Mouse (Mus musculus): ENCODE measurements around the gene BC107364. TPM values are rescaled to one million over a fixed set of nuclear protein-coding genes. Genes with fewer than 3 reads are reported as not detected.

BC107364 gene
- polyA plus RNA-seq, 1 experiment, result 4.6 TPM

DNA sequence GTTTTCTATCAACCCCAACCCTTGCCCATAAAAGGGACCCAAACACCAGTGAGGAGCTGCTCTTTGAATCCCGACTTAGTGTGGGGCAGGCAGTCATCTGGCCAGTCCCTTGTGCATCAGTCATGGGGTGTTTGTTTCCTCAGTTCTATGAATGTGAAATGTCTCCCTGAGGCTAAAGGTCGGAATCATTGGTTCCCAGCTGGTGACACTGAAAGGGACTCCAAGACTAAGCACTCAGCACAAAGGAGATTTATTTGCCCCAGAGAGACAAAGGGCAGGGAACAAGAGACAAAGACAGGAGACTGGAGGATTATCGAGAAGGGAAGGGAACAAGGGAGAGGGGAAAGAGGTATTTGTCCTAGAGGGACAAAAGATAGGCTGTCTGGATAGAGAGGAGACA is 19.9 kb downstream of the BC107364 start:
- TF ChIP-seq CTCF (IDR thresholded peaks at IDR 0.05; ENCODE audit: low read depth, low read length) (no peak), EP300 (IDR thresholded peaks at IDR 0.05; ENCODE audit: insufficient read depth, low read depth, low read length) (no peak), POLR2A (IDR thresholded peaks at IDR 0.05; ENCODE audit: insufficient read depth, low read length) (no peak)
- H3K27me3 ChIP-seq (ENCODE audit: control insufficient read depth, insufficient read depth, low read length, poor library complexity, severe bottlenecking), result no peaks in the 10 kb centered on the region
- no peaks in the 10 kb centered on the region for H3K36me3 ChIP-seq (ENCODE audit: control insufficient read depth, insufficient read depth, low read length, poor library complexity, severe bottlenecking)
- no peaks in the 10 kb centered on the region for H3K4me1 ChIP-seq (ENCODE audit: control insufficient read depth, insufficient read depth, low read length)
- H3K27ac ChIP-seq (ENCODE audit: insufficient read depth, low read length), result no peak overlapping the region
- H3K9ac ChIP-seq (ENCODE audit: low read depth, poor library complexity, severe bottlenecking), result no peak overlapping the region
- no peak overlapping the region for H3K4me3 ChIP-seq (ENCODE audit: low read depth, low read length)
- H3K9me3 ChIP-seq (replicated peaks; ENCODE audit: control insufficient read depth, insufficient read depth, low read length, poor library complexity, severe bottlenecking), result no peaks in the 10 kb centered on the region

DNA sequence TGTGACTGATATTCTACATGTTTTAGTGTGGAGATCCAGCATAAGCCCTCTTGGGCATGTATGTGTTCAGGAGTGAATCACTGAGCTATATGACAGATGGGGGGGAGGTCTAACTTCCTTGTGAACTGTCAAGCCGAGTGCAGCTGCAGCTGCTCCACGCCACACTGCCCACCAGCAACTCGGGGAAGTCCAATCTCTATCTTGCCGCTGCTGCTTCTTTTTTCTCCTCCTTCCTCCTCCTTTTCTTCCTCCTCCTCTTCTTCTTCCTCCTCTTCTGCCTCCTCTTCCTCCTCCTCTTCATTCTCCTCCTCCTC is 22.3 kb downstream of the BC107364 start:
- no peaks in the 10 kb centered on the region for H3K9me3 ChIP-seq (replicated peaks; ENCODE audit: control insufficient read depth, insufficient read depth, low read length, poor library complexity, severe bottlenecking)
- no peaks in the 10 kb centered on the region for H3K27me3 ChIP-seq (ENCODE audit: control insufficient read depth, insufficient read depth, low read length, poor library complexity, severe bottlenecking)
- H3K4me1 ChIP-seq (ENCODE audit: control insufficient read depth, insufficient read depth, low read length), result peaks cover under 1% of the 10 kb centered on the region
- no peak overlapping the region for H3K27ac ChIP-seq (ENCODE audit: insufficient read depth, low read length)
- no peak overlapping the region for H3K4me3 ChIP-seq (ENCODE audit: low read depth, low read length)
- TF ChIP-seq CTCF (IDR thresholded peaks at IDR 0.05; ENCODE audit: low read depth, low read length) (no peak), EP300 (IDR thresholded peaks at IDR 0.05; ENCODE audit: insufficient read depth, low read depth, low read length) (no peak), POLR2A (IDR thresholded peaks at IDR 0.05; ENCODE audit: insufficient read depth, low read length) (no peak)
- no peak overlapping the region for H3K9ac ChIP-seq (ENCODE audit: low read depth, poor library complexity, severe bottlenecking)
- no peaks in the 10 kb centered on the region for H3K36me3 ChIP-seq (ENCODE audit: control insufficient read depth, insufficient read depth, low read length, poor library complexity, severe bottlenecking)

DNA sequence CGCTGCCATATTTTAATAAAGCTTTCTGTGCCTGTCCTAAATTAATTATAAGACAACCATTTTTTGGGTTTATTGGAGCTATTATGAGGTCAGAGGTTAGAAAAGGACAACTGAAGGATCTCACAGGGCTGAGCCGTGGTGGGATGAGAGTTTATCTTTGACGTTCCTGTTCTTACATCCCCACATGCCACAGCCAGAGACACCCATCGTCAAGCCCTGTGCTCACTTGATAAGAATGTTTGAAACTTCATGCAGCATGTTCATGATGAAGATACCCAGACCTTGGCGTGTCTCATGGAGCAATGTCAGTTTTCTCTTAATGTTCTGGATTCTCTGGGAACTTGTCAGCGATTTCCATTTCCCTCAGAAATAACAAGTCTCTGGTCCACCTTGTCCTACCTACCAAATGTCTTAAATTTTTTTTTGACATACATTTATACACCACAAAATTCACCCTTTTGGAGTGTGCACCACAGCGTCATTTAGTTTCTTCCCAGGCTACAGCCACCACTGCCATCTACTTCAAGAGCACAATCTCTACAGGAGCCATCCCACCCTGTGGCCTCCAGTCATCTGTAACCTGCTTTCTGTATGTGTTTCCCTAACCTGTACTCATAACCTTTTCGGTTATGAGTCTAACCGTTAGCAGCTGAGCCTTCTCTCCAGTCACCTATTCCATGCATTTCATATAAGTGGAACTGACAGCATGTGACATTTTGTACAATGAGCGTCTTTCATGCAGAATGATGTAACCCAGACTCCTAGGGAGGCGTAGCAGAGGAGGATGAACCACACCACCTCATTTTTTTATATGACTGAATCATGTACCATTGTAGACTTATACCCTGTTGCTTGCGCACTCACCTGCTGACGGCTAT is 22.9 kb downstream of the BC107364 start:
- H3K27ac ChIP-seq (ENCODE audit: insufficient read depth, low read length), result no peak overlapping the region
- no peak overlapping the region for H3K9ac ChIP-seq (ENCODE audit: low read depth, poor library complexity, severe bottlenecking)
- no peak overlapping the region for H3K4me3 ChIP-seq (ENCODE audit: low read depth, low read length)
- no peaks in the 10 kb centered on the region for H3K36me3 ChIP-seq (ENCODE audit: control insufficient read depth, insufficient read depth, low read length, poor library complexity, severe bottlenecking)
- peaks cover 2% of the 10 kb centered on the region for H3K4me1 ChIP-seq (ENCODE audit: control insufficient read depth, insufficient read depth, low read length)
- TF ChIP-seq CTCF (IDR thresholded peaks at IDR 0.05; ENCODE audit: low read depth, low read length) (no peak), POLR2A (IDR thresholded peaks at IDR 0.05; ENCODE audit: insufficient read depth, low read length) (no peak), EP300 (IDR thresholded peaks at IDR 0.05; ENCODE audit: insufficient read depth, low read depth, low read length) (no peak)
- H3K27me3 ChIP-seq (ENCODE audit: control insufficient read depth, insufficient read depth, low read length, poor library complexity, severe bottlenecking), result no peaks in the 10 kb centered on the region
- H3K9me3 ChIP-seq (replicated peaks; ENCODE audit: control insufficient read depth, insufficient read depth, low read length, poor library complexity, severe bottlenecking), result no peaks in the 10 kb centered on the region

DNA sequence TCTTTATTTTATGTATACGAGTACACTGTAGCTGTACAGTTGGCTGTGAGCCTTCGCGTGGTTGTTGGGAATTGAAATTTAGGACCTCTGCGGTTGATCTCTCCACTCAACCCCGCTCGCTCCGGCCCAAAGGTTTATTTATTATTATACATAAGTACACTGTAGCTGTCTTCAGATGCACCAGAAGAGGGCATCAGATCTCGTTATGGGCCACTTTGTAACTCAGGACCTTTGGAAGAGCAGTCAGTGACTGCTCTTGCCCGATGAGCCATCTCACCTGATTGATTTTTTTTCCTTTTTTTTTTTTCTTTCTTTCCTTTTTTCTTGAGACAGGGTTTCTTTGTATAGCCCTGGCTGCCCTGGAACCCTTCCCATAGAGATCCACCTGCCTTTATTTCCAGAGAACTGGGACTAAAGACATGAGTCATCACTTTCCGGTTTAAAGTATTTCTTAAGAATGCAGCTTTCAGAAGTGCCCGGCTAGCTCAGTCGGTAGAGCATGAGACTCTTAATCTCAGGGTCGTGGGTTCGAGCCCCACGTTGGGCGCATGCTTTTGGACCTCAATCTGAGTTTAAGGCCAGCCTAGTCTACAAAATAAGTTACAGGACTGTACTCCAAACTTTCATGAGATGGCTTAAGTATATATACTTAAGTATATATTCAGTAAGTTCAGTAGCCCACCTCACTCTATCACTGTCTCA is 24.2 kb downstream of the BC107364 start:
- Histone ChIP-seq H3K9ac (ENCODE audit: low read depth, poor library complexity, severe bottlenecking) (0 out of 2 replicates have a peak overlapping the region, but pooled peaks have one; percentile 25), H3K9me3 (replicated peaks; ENCODE audit: control insufficient read depth, insufficient read depth, low read length, poor library complexity, severe bottlenecking) (no peaks in the 10 kb centered on the region), H3K27ac (ENCODE audit: insufficient read depth, low read length) (0 out of 2 replicates have a peak overlapping the region, but pooled peaks have one; percentile 10), H3K27me3 (ENCODE audit: control insufficient read depth, insufficient read depth, low read length, poor library complexity, severe bottlenecking) (no peaks in the 10 kb centered on the region), H3K4me3 (ENCODE audit: low read depth, low read length) (peak overlapping the region; percentile 44), H3K4me1 (ENCODE audit: control insufficient read depth, insufficient read depth, low read length) (peaks cover 2% of the 10 kb centered on the region), H3K36me3 (ENCODE audit: control insufficient read depth, insufficient read depth, low read length, poor library complexity, severe bottlenecking) (no peaks in the 10 kb centered on the region)
- TF ChIP-seq CTCF (IDR thresholded peaks at IDR 0.05; ENCODE audit: low read depth, low read length), result no peak
- TF ChIP-seq POLR2A (IDR thresholded peaks at IDR 0.05; ENCODE audit: insufficient read depth, low read length), result no peak
- no peak for TF ChIP-seq EP300 (IDR thresholded peaks at IDR 0.05; ENCODE audit: insufficient read depth, low read depth, low read length)

DNA sequence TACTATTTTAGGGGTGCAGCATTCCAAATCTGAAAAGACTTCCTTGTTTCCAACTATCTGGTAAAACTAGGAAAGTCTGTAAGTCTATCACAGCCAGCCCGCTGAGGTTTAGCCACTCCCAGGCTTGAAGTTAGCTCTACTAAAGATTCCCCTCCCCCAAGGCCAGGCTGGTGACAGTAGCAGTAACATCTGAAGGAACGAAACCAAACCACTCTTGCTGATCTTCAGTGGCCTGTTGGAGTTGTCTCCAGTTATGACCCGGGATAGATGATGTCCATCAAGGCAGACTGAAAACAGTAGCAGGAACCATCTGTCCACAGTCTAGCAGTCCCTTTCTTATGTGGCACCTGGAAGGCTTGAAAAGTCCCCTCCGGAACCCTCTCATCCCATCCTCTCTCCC is 24.8 kb downstream of the BC107364 start:
- no peaks in the 10 kb centered on the region for H3K27me3 ChIP-seq (ENCODE audit: control insufficient read depth, insufficient read depth, low read length, poor library complexity, severe bottlenecking)
- peak overlapping the region; percentile 44 for H3K4me3 ChIP-seq (ENCODE audit: low read depth, low read length)
- 0 out of 2 replicates have a peak overlapping the region, but pooled peaks have one; percentile 25 for H3K9ac ChIP-seq (ENCODE audit: low read depth, poor library complexity, severe bottlenecking)
- peaks cover 2% of the 10 kb centered on the region for H3K4me1 ChIP-seq (ENCODE audit: control insufficient read depth, insufficient read depth, low read length)
- 0 out of 2 replicates have a peak overlapping the region, but pooled peaks have one; percentile 10 for H3K27ac ChIP-seq (ENCODE audit: insufficient read depth, low read length)
- TF ChIP-seq POLR2A (IDR thresholded peaks at IDR 0.05; ENCODE audit: insufficient read depth, low read length) (no peak), CTCF (IDR thresholded peaks at IDR 0.05; ENCODE audit: low read depth, low read length) (no peak), EP300 (IDR thresholded peaks at IDR 0.05; ENCODE audit: insufficient read depth, low read depth, low read length) (no peak)
- H3K9me3 ChIP-seq (replicated peaks; ENCODE audit: control insufficient read depth, insufficient read depth, low read length, poor library complexity, severe bottlenecking), result no peaks in the 10 kb centered on the region
- no peaks in the 10 kb centered on the region for H3K36me3 ChIP-seq (ENCODE audit: control insufficient read depth, insufficient read depth, low read length, poor library complexity, severe bottlenecking)

DNA sequence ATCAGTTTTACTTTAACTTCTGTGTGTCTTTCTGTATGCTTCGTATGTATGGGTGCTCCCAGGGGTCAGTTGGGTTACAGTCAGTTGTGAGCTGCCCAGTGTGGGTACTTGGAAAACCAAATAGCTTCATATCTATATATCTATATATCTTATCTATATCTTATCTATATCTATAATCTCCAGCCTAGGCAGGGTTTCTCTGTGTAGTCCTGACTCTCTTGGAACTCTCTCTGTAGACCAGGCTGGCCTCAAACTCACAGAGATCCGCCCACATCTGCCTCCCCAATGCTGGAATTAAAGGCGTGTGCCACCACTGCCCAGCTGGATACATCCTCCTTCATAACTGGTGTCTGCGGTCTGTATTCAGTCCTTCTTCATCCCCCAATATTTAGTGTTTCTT is 25.8 kb downstream of the BC107364 start:
- TF ChIP-seq CTCF (IDR thresholded peaks at IDR 0.05; ENCODE audit: low read depth, low read length) (no peak), POLR2A (IDR thresholded peaks at IDR 0.05; ENCODE audit: insufficient read depth, low read length) (no peak), EP300 (IDR thresholded peaks at IDR 0.05; ENCODE audit: insufficient read depth, low read depth, low read length) (no peak)
- H3K27ac ChIP-seq (ENCODE audit: insufficient read depth, low read length), result no peak overlapping the region
- H3K4me3 ChIP-seq (ENCODE audit: low read depth, low read length), result no peak overlapping the region
- no peak overlapping the region for H3K9ac ChIP-seq (ENCODE audit: low read depth, poor library complexity, severe bottlenecking)
- no peaks in the 10 kb centered on the region for H3K9me3 ChIP-seq (replicated peaks; ENCODE audit: control insufficient read depth, insufficient read depth, low read length, poor library complexity, severe bottlenecking)
- H3K4me1 ChIP-seq (ENCODE audit: control insufficient read depth, insufficient read depth, low read length), result peaks cover 2% of the 10 kb centered on the region
- H3K36me3 ChIP-seq (ENCODE audit: control insufficient read depth, insufficient read depth, low read length, poor library complexity, severe bottlenecking), result no peaks in the 10 kb centered on the region
- no peaks in the 10 kb centered on the region for H3K27me3 ChIP-seq (ENCODE audit: control insufficient read depth, insufficient read depth, low read length, poor library complexity, severe bottlenecking)
